Mouse (Mus musculus) thymus, adult 2 months (tissue): ENCODE data around the gene Cetn2. TPM values are rescaled to one million over a fixed set of nuclear protein-coding genes. Genes with fewer than 3 reads are reported as not detected.
A peak's percentile ranks its signal among the peaks of the same experiment; 100 is the strongest.

Experiments
- DNase-seq: peaks from one replicate; pipeline ENCODE4 v3.0.0; 2021
- H3K27ac ChIP-seq: fragments of 200-500 bp; 2 replicates; pipeline ENCODE4 v1.5.1; 2012; ENCODE audit warnings: low read length, control low read depth; ENCODE audit not compliant: control insufficient read depth, insufficient read depth
- H3K27me3 ChIP-seq: fragments of 200-500 bp; 2 replicates; pipeline ENCODE4 v1.6.1; 2012; ENCODE audit warnings: mild to moderate bottlenecking, low read length, moderate library complexity, mixed read lengths; ENCODE audit not compliant: control insufficient read depth, insufficient read depth
- H3K36me3 ChIP-seq: fragments of 200-500 bp; 2 replicates; pipeline ENCODE4 v1.6.1; 2012; ENCODE audit warnings: mild to moderate bottlenecking, low read length, moderate library complexity; ENCODE audit not compliant: control insufficient read depth, insufficient read depth
- H3K4me1 ChIP-seq: fragments of 200-500 bp; replicated peaks from 2 replicates; pipeline ENCODE4 v1.6.1; 2012; ENCODE audit warnings: low read length; ENCODE audit not compliant: control insufficient read depth, insufficient read depth
- H3K4me3 ChIP-seq: fragments of 200-500 bp; 2 replicates; pipeline ENCODE4 v1.5.1; 2012; ENCODE audit warnings: mild to moderate bottlenecking, low read length, control low read depth, moderate library complexity; ENCODE audit not compliant: control insufficient read depth, insufficient read depth
- CTCF ChIP-seq: fragments of 200-500 bp; IDR thresholded peaks from 2 replicates; pipeline ENCODE4 v1.5.1; 2012; ENCODE audit warnings: mild to moderate bottlenecking, control low read depth, low read length, moderate library complexity, borderline replicate concordance; ENCODE audit not compliant: control insufficient read depth, poor library complexity, insufficient read depth; ENCODE audit errors: extremely low read depth
- POLR2A ChIP-seq: fragments of 200-500 bp; IDR thresholded peaks from 2 replicates; pipeline ENCODE4 v1.6.1; 2012; ENCODE audit warnings: mild to moderate bottlenecking, low read length, control low read depth, moderate library complexity; ENCODE audit not compliant: control insufficient read depth, poor library complexity, insufficient read depth; ENCODE audit errors: extremely low read depth
- WGBS: fragments of 180-500 bp; shearing (Covaris S2); methylation state at CpG from one replicate; pipeline ENCODE4 v1.1.7; 2018; 5-methylcytosine and 5-hydroxymethylcytosine counted together
- polyA plus RNA-seq: library from polyadenylated mRNA; depleted of rRNA; stranded (reverse); fragments of >200 nt; gene quantifications from 2 replicates; pipeline ENCODE4 v1.2.3, GENCODE M21; 2012

The Cetn2 gene
- polyA plus RNA-seq, 1 experiment: 9.7 TPM

- TF ChIP-seq CTCF (no peak), POLR2A (no peak)
- no peak for DNase-seq
Measured at GRCm38 (mm10) chrX:72921391-72921790, 3.2 kb upstream of the Cetn2 start.

DNA sequence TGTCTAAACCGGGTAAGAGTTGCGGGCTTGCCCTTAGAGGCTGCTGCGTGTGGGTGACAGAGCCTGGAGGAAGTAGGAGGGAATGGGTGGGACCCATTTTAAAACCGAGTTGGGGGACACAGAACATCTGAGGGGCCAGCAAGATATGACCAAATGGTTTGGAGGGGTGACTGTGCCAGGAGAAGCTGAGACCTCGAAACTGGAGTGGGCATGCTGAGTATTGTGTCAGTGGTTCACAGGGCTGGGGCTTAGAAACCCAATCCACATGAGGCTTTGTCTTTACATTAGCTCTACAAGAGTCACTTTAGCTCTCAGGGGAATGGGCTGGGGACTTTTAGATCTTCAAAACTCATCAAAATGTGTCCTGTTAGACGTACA, 460 bp upstream of the Cetn2 start:
- Histone ChIP-seq H3K27me3 (no peaks in the 10 kb centered on the region), H3K4me3 (peak overlapping the region; percentile 70), H3K36me3 (0 out of 2 replicates have a peak, but pooled peaks cover 3% of the 10 kb centered on the region), H3K4me1 (peaks cover 4% of the 10 kb centered on the region; the same call in 1 of the 2 replicates), H3K27ac (peak overlapping the region; percentile 40; the same call in 1 of the 2 replicates)
- 3% methylated on average over 6 of the region's 6 CpGs for WGBS
- TF ChIP-seq POLR2A (no peak), CTCF (no peak)
- DNase-seq: no peak

More at GRCm38 (mm10) chrX:72921391-72921790, 3.2 kb upstream of the Cetn2 start:
- WGBS: 97% methylated on average over 2 of the region's 2 CpGs
- no peak overlapping the region for H3K27ac ChIP-seq
- no peak overlapping the region for H3K4me3 ChIP-seq
- H3K36me3 ChIP-seq: no peaks in the 10 kb centered on the region
- H3K27me3 ChIP-seq: no peaks in the 10 kb centered on the region
- peaks cover 4% of the 10 kb centered on the region; the same call in 1 of the 2 replicates for H3K4me1 ChIP-seq

- TF ChIP-seq CTCF: no peak
- no peak for TF ChIP-seq POLR2A
- no peaks in the 10 kb centered on the region for H3K27me3 ChIP-seq
- H3K27ac ChIP-seq: no peak overlapping the region
- 0 out of 2 replicates have a peak, but pooled peaks cover 3% of the 10 kb centered on the region for H3K36me3 ChIP-seq
- no peaks in the 10 kb centered on the region for H3K4me1 ChIP-seq
- 100% methylated on average over 1 of the region's 1 CpGs for WGBS
- DNase-seq: no peak
- no peak overlapping the region for H3K4me3 ChIP-seq
Measured at GRCm38 (mm10) chrX:72911611-72912010, 6.6 kb downstream of the Cetn2 start.

- no peaks in the 10 kb centered on the region for H3K36me3 ChIP-seq
- no peak overlapping the region for H3K27ac ChIP-seq
- 58% methylated on average over 2 of the region's 2 CpGs for WGBS
- TF ChIP-seq CTCF: no peak
- no peak for TF ChIP-seq POLR2A
- peak; percentile 1 for DNase-seq
- no peak overlapping the region for H3K4me3 ChIP-seq
- H3K4me1 ChIP-seq: no peaks in the 10 kb centered on the region
- no peaks in the 10 kb centered on the region for H3K27me3 ChIP-seq
Measured at GRCm38 (mm10) chrX:72908404-72908741, 9.8 kb downstream of the Cetn2 start.

DNA sequence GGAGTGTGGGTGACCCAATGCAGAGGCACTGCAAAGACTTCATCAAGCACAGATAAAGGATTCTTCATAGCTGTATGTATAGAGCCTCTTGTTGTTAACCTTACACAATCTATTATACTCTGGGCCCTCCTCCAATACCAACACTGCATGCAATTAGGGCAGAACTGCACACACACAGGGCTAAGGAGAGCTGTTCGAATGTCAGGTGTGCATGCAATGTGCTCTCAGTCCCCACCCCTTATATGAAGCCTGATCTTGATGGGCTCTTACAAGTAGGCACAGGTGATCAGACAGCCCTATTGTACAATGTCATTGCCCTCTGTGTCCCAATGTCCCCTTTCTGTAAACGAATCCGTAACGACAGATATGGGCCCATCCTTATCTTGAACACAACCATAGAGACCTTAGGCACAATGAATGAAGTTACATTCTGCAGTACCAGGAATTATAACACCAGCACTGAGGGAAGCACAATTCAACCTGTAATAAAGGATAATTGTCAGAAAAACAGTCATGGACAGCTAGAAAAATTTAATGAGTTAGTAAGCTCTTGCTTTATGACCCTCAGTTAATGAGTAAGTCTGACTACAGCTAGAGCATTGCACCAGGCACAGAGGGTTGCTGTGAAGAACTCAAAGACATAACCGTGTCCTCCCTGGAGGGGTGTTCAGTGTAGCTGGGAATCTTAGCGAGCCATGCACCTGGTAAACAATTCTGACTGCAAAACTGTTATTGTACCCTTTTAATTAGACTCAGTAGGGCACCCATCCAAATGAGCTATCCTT, 10.4 kb downstream of the Cetn2 start:
- no peak for TF ChIP-seq CTCF
- TF ChIP-seq POLR2A: no peak
- 90% methylated on average over 6 of the region's 6 CpGs for WGBS

GRCm38 (mm10) chrX:72902530-72902929, 15.7 kb downstream of the Cetn2 start:
- no peak overlapping the region for H3K27ac ChIP-seq
- H3K36me3 ChIP-seq: no peaks in the 10 kb centered on the region
- no peak overlapping the region for H3K4me3 ChIP-seq
- WGBS: 33% methylated on average over 1 of the region's 1 CpGs
- no peak for DNase-seq
- no peaks in the 10 kb centered on the region for H3K27me3 ChIP-seq
- TF ChIP-seq CTCF (no peak), POLR2A (no peak)
- no peaks in the 10 kb centered on the region for H3K4me1 ChIP-seq

More for the DNA sequence above, 10.4 kb downstream of the Cetn2 start:
- no peaks in the 10 kb centered on the region for H3K36me3 ChIP-seq
- H3K27ac ChIP-seq: no peak overlapping the region
- H3K27me3 ChIP-seq: no peaks in the 10 kb centered on the region
- no peak for DNase-seq
- no peaks in the 10 kb centered on the region for H3K4me1 ChIP-seq
- no peak overlapping the region for H3K4me3 ChIP-seq
